In genomic region chr13:52828217-52828616, GRCm38 (mm10) we compare ENCODE assay signal across 13 mouse cellular contexts.
DNase-seq lines count a peak whose midpoint lies in the region; ATAC-seq and TF ChIP-seq lines count a peak whose summit lies in the region.
"Had no signal": no experiment of that assay in that cellular context is flagged by ENCODE, and none has a peak within 500 bp of the region (broad histone marks: within the 10 kb centered on the region; RNA-seq: fewer than 3 reads in every experiment).

No protein-coding gene starts in this region.

- H3K9me3 ChIP-seq in liver, postnatal 0 days (ENCODE audit: low read length), result no peaks in the 10 kb centered on the region
- no peaks in the 10 kb centered on the region for H3K9me3 ChIP-seq in intestine, embryonic 16.5 days (ENCODE audit: control insufficient read depth, low read length)
- H3K9me3 ChIP-seq: neural tube, embryonic 12.5 days had no signal

- H3K27ac ChIP-seq in liver, postnatal 0 days (ENCODE audit: low read depth), result peak overlapping the region; percentile 86
- H3K27ac ChIP-seq in intestine, embryonic 16.5 days (ENCODE audit: low read length), result no peak overlapping the region
- H3K27ac ChIP-seq: macrophage; neural tube, embryonic 12.5 days had no signal

- WGBS in liver, postnatal 0 days (ENCODE audit: insufficient replicate concordance), result 33% methylated on average over 2 of the region's 2 CpGs
- 68% methylated on average over 2 of the region's 2 CpGs for WGBS in intestine, embryonic 16.5 days

- peak; percentile 26 for ATAC-seq in erythroblast, adult 5-6 weeks (replicated peaks; ENCODE audit: low FRiP score, poor library complexity, severe bottlenecking)
- peak; percentile 12; the same call in 1 of the 2 replicates for ATAC-seq in liver, postnatal 0 days
- ATAC-seq in intestine, embryonic 16.5 days, result no peak

- H3K36me3 ChIP-seq in liver, postnatal 0 days (replicated peaks; ENCODE audit: insufficient read depth, low read length), result no peaks in the 10 kb centered on the region
- no peaks in the 10 kb centered on the region for H3K36me3 ChIP-seq in intestine, embryonic 16.5 days (ENCODE audit: control insufficient read depth, insufficient read depth, low read length)
- H3K36me3 ChIP-seq: neural tube, embryonic 12.5 days had no signal

- DNase-seq in adrenal gland, adult 2 months, result peak; percentile 43
- no peak for DNase-seq in adrenal gland, postnatal 25 days
- DNase-seq in 416B (ENCODE audit: low read depth), result peak; percentile 77
- no peak for DNase-seq in liver, postnatal 0 days
- DNase-seq in left cerebral cortex, postnatal 36 days (ENCODE audit: low spot score in 2 of 2), result no peak
- DNase-seq in kidney, postnatal 4 days, result no peak
- DNase-seq: gastrocnemius, postnatal 10 days; kidney, adult 9 months; right cerebral cortex, postnatal 25 days had no signal

- H3K4me1 ChIP-seq in liver, postnatal 0 days (ENCODE audit: insufficient read depth), result peaks cover 55% of the 10 kb centered on the region
- H3K4me1 ChIP-seq in intestine, embryonic 16.5 days (ENCODE audit: control insufficient read depth, insufficient read depth, low read length), result peaks cover 43% of the 10 kb centered on the region
- H3K4me1 ChIP-seq: neural tube, embryonic 12.5 days had no signal

- H3K9ac ChIP-seq in liver, postnatal 0 days (replicated peaks), result peak overlapping the region; percentile 18; the same call in 1 of the 2 replicates
- no peak overlapping the region for H3K9ac ChIP-seq in intestine, embryonic 16.5 days (ENCODE audit: low read depth, low read length)
- H3K9ac ChIP-seq: neural tube, embryonic 12.5 days had no signal

- H3K27me3 ChIP-seq in liver, postnatal 0 days (ENCODE audit: insufficient read depth, low read length), result no peaks in the 10 kb centered on the region
- H3K27me3 ChIP-seq in intestine, embryonic 16.5 days (replicated peaks; ENCODE audit: control insufficient read depth, insufficient read depth, low read length), result no peaks in the 10 kb centered on the region
- H3K27me3 ChIP-seq: neural tube, embryonic 12.5 days had no signal

- TF ChIP-seq CTCF in liver, postnatal 0 days (IDR thresholded peaks at IDR 0.05; ENCODE audit: low read depth), result no peak

- peak overlapping the region; percentile 55; the same call in 1 of the 2 replicates for H3K4me2 ChIP-seq in liver, postnatal 0 days (ENCODE audit: low read depth, low read length)
- H3K4me2 ChIP-seq in intestine, embryonic 16.5 days (ENCODE audit: low read depth, low read length), result no peak overlapping the region
- H3K4me2 ChIP-seq: neural tube, embryonic 12.5 days had no signal

- TF ChIP-seq EP300 in liver, postnatal 0 days (IDR thresholded peaks at IDR 0.05; ENCODE audit: low read depth), result peak; percentile 78

- intact Hi-C loops in left cerebral cortex, postnatal 36 days (cut with DNase I), result no loop called here

- H3K4me3 ChIP-seq in liver, postnatal 0 days (ENCODE audit: low read depth, low read length), result no peak overlapping the region
- no peak overlapping the region for H3K4me3 ChIP-seq in intestine, embryonic 16.5 days (ENCODE audit: low read length)
- H3K4me3 ChIP-seq: neural tube, embryonic 12.5 days had no signal

Comparison
In these comparisons a context has a peak if more than half of its experiments do, and no peak if none do; other contexts are left out.
1. DNase-seq: peak in adrenal gland, adult 2 months (single experiment) and 416B (single experiment); none in adrenal gland, postnatal 25 days (single experiment), liver, postnatal 0 days (single experiment), left cerebral cortex, postnatal 36 days (0 of 2) and kidney, postnatal 4 days (0 of 2).